ENCODE assay signal across 8 mouse cellular contexts in the genomic region with DNA sequence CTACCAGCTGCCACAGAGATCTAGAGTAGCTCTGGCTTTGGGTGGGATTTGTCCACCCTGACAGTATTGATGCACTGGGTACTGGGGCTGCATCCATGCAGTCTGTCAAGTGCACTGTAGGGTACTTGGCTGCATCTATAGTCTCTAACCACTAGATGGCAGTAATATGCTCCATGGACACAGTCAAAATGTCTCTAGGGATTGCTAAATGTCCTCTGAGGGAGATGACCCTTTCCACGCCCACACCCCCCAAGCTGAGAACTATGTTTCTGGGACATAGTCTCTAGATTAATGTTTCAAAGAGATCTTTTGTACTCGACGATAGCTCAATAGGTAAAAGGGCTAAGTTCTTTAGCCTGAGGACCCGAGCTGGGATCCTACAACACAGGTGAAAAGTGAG. TPM values are rescaled to one million over a fixed set of nuclear protein-coding genes. Genes with fewer than 3 reads are reported as not detected.
DNase-seq lines count a peak whose midpoint lies in the region; ATAC-seq and TF ChIP-seq lines count a peak whose summit lies in the region.

No protein-coding gene starts in this region.

- ATAC-seq in CD4-positive, CD25-positive, alpha-beta regulatory T cell, adult 4 months: no peak
- peak; percentile 73 for ATAC-seq in erythroblast, adult 5-6 weeks (replicated peaks; ENCODE audit: low FRiP score, poor library complexity, severe bottlenecking)
- peak; percentile 87 for ATAC-seq in megakaryocyte progenitor cell, adult 5-6 weeks (replicated peaks; ENCODE audit: poor library complexity)

- no peak overlapping the region for H3K27ac ChIP-seq in left cerebral cortex, adult 2 months

- H3K4me3 ChIP-seq in left cerebral cortex, adult 2 months: no peak overlapping the region

- intact Hi-C loops in left cerebral cortex, adult 2 months (cut with DNase I): loop anchor here (2.0 kb wide), 1 partner anchor 210 kb away; no protein-coding TSS in a partner anchor
- intact Hi-C loops in left cerebral cortex, postnatal 14 days (cut with DNase I): no loop called here

- peak; percentile 66 for TF ChIP-seq CTCF in left cerebral cortex, adult 2 months (IDR thresholded peaks at IDR 0.05)

- peak; percentile 39 for DNase-seq in CD4-positive, CD25-positive, alpha-beta regulatory T cell, adult 2 months (ENCODE audit: low read depth, low spot score)
- no peak for DNase-seq in left cerebral cortex, adult 2 months (ENCODE audit: extremely low spot score in 1 of 2, low spot score in 2 of 2)
- no peak for DNase-seq in left cerebral cortex, adult 9 months (ENCODE audit: low spot score in 2 of 2)
- no peak for DNase-seq in gastrocnemius, postnatal 10 days
- DNase-seq in left cerebral cortex, postnatal 14 days (ENCODE audit: low spot score in 2 of 2): no peak

RNA-seq across cellular contexts. Expression of a gene that starts 42.8 kb away (rescaled TPM):
- polyA plus RNA-seq in CD4-positive, CD25-positive, alpha-beta regulatory T cell, adult 4 months (2017; shearing (Covaris generic)): not detected
- 10 to 100 TPM; 10.9 to 13.0 TPM for total RNA-seq in left cerebral cortex, adult 2 months (2021)
- not detected in 2 replicates for total RNA-seq in erythroblast, adult 5-6 weeks (2015; ENCODE audit: low replicate concordance)
- total RNA-seq in erythroblast, adult 5-6 weeks (2017; ENCODE audit: low replicate concordance): 0.09 and 0.28 TPM in 2 replicates
- total RNA-seq in megakaryocyte progenitor cell, adult 5-6 weeks (2015): 0.17 TPM in 1 of 2 replicates, not detected in the other
- total RNA-seq in megakaryocyte progenitor cell, adult 5-6 weeks (2017): not detected in 2 replicates
- 10 to 100 TPM; 27.3 to 37.4 TPM for total RNA-seq in gastrocnemius, postnatal 10 days (2021)
- total RNA-seq in left cerebral cortex, postnatal 14 days (2021): 10 to 100 TPM; 12.3 to 13.2 TPM

Comparison
In these comparisons a context has a peak if more than half of its experiments do, and no peak if none do; other contexts are left out.
1. RNA of a gene that starts 42.8 kb away (total RNA-seq): 27.3 to 37.4 TPM in gastrocnemius, postnatal 10 days, 12.3 to 13.2 TPM in left cerebral cortex, postnatal 14 days and 10.9 to 13.0 TPM in left cerebral cortex, adult 2 months; 0.09 to 0.28 TPM in erythroblast, adult 5-6 weeks and 0.17 TPM in megakaryocyte progenitor cell, adult 5-6 weeks; every median in the first group is over 4 times any median in the second.